Comparison of ENCODE assay signal across 25 mouse cellular contexts in genomic region chr13:38473497-38473896, GRCm38 (mm10).
"Had no signal": no experiment of that assay in that cellular context is flagged by ENCODE, and none has a peak within 500 bp of the region (broad histone marks: within the 10 kb centered on the region; RNA-seq: fewer than 3 reads in every experiment).

No protein-coding gene starts in this region.

- H3K4me1 ChIP-seq: forebrain, embryonic 12.5 days had no signal

- H3K27ac ChIP-seq: embryonic facial prominence, embryonic 10.5 days; embryonic facial prominence, embryonic 12.5 days; embryonic facial prominence, embryonic 13.5 days; embryonic facial prominence, embryonic 15.5 days; forebrain, embryonic 10.5 days; forebrain, embryonic 12.5 days; forebrain, embryonic 13.5 days; gastrocnemius, adult 2 months; heart, adult 2 months; heart, embryonic 10.5 days had no signal

- ATAC-seq: forebrain, embryonic 13.5 days; forebrain, embryonic 14.5 days; forebrain, embryonic 16.5 days; forebrain, postnatal 0 days had no signal

- H3K4me2 ChIP-seq: embryonic facial prominence, embryonic 12.5 days; embryonic facial prominence, embryonic 13.5 days; embryonic facial prominence, embryonic 15.5 days; forebrain, embryonic 12.5 days; forebrain, embryonic 13.5 days; heart, embryonic 11.5 days had no signal

- H3K27me3 ChIP-seq: embryonic facial prominence, embryonic 12.5 days; embryonic facial prominence, embryonic 13.5 days; embryonic facial prominence, embryonic 15.5 days; forebrain, embryonic 12.5 days; forebrain, embryonic 13.5 days had no signal

- H3K4me3 ChIP-seq: embryonic facial prominence, embryonic 10.5 days; embryonic facial prominence, embryonic 12.5 days; embryonic facial prominence, embryonic 13.5 days; embryonic facial prominence, embryonic 15.5 days; erythroblast, embryonic 14.5 days; forebrain, embryonic 10.5 days; forebrain, embryonic 12.5 days; forebrain, embryonic 13.5 days; gastrocnemius, adult 2 months; heart, adult 2 months; heart, embryonic 10.5 days had no signal

- H3K36me3 ChIP-seq: embryonic facial prominence, embryonic 10.5 days; embryonic facial prominence, embryonic 12.5 days; embryonic facial prominence, embryonic 13.5 days; embryonic facial prominence, embryonic 15.5 days; forebrain, embryonic 10.5 days; forebrain, embryonic 12.5 days; heart, embryonic 10.5 days had no signal

- H3K9ac ChIP-seq: embryonic facial prominence, embryonic 12.5 days; embryonic facial prominence, embryonic 13.5 days; embryonic facial prominence, embryonic 15.5 days; forebrain, embryonic 12.5 days; forebrain, embryonic 13.5 days; forebrain, postnatal 0 days had no signal

- DNase-seq: cerebellum, postnatal 10 days; cerebellum, postnatal 14 days; cerebellum, postnatal 25 days; cerebellum, postnatal 36 days; embryo, embryonic 11 days; forebrain, postnatal 0 days; gastrocnemius, adult 2 months; gastrocnemius, postnatal 10 days; gastrocnemius, postnatal 14 days; gastrocnemius, postnatal 25 days; gastrocnemius, postnatal 36 days; heart, adult 18-20 months; heart, adult 2 months had no signal

- H3K9me3 ChIP-seq: embryonic facial prominence, embryonic 10.5 days; embryonic facial prominence, embryonic 12.5 days; embryonic facial prominence, embryonic 13.5 days; embryonic facial prominence, embryonic 15.5 days; forebrain, embryonic 10.5 days; forebrain, embryonic 12.5 days; forebrain, embryonic 13.5 days; heart, embryonic 10.5 days had no signal
